Mouse (Mus musculus) central nervous system, embryonic 18 days (tissue): ENCODE results near the gene Ear2. TPM values are rescaled to one million over a fixed set of nuclear protein-coding genes. Genes with fewer than 3 reads are reported as not detected.

Experiments used
- polyA plus RNA-seq: library from polyadenylated mRNA; depleted of rRNA; stranded (reverse); fragments of >200 nt; gene quantifications from 2 replicates; pipeline ENCODE4 v1.2.3, GENCODE M21; 2012; rRNA removed

The Ear2 gene
- polyA plus RNA-seq = 0.13 TPM in 1 of 2 replicates, not detected in the other

DNA sequence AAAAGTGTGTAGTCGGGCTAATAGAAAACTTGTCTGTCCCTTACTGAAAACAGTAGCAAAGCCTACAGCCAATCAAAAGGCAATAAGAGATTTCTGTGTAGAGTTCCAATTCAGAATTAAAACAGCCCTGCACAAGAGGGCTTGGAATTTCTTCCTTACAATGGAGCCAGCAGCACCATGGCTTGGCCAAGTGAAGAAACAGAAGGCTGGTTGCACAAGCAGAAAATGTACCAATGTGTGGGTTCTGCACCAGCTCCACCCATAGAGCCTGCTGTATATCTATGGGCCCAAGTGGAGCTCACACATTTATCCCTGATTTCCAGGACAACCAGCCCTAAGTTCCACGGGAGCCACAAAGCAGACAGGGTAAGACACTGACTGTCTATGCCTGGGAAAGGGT lies at the start of gene Ear2:
Gene Ear2, plus strand, starts transcription at position 301 of the 400 bp plus-strand sequence.

GRCm38 (mm10) chr14:44123551-44123950 lies 21.1 kb downstream of the Ear2 start, which contains the start of gene Gm3327:
Gene Gm3327 (plus strand): TSS chr14:44123851.

Other genes starting within 250 kb of the Ear2 start
- gene Ear1, start 227.1 kb upstream of the Ear2 start, polyA plus RNA-seq = not detected in 2 replicates
- gene Ear10, start 179.1 kb upstream of the Ear2 start, polyA plus RNA-seq = not detected in 2 replicates
- gene Gm8113, start 177.3 kb upstream of the Ear2 start, polyA plus RNA-seq = 5.9 TPM in 2 replicates
- not detected in 2 replicates for gene Ang5, start 145.6 kb upstream of the Ear2 start, polyA plus RNA-seq
- not detected in 2 replicates for gene Ang6, start 100.4 kb upstream of the Ear2 start, polyA plus RNA-seq
- not detected in 2 replicates for gene Gm3327, start 21.2 kb downstream of the Ear2 start, polyA plus RNA-seq
- gene Gm8212, start 95.0 kb downstream of the Ear2 start, polyA plus RNA-seq = not detected in 2 replicates
- not detected in 2 replicates for gene 4930503E14Rik, start 110.6 kb downstream of the Ear2 start, polyA plus RNA-seq
- gene Gm8220, start 182.9 kb downstream of the Ear2 start, polyA plus RNA-seq = not detected in 2 replicates
- gene Gm5930, start 235.9 kb downstream of the Ear2 start, polyA plus RNA-seq = not detected in 2 replicates